Comparison of ENCODE assay signal across 20 mouse cellular contexts in genomic region chr17:82583801-82584200, GRCm38 (mm10).
DNase-seq lines count a peak whose midpoint lies in the region; ATAC-seq and TF ChIP-seq lines count a peak whose summit lies in the region.
"Had no signal": no experiment of that assay in that cellular context is flagged by ENCODE, and none has a peak within 500 bp of the region (broad histone marks: within the 10 kb centered on the region; RNA-seq: fewer than 3 reads in every experiment).

No protein-coding gene starts in this region.

- no peaks in the 10 kb centered on the region for H3K4me1 ChIP-seq in forebrain, embryonic 11.5 days (replicated peaks; ENCODE audit: control insufficient read depth, insufficient read depth, low read length)
- H3K4me1 ChIP-seq in forebrain, embryonic 16.5 days (replicated peaks; ENCODE audit: control insufficient read depth, insufficient read depth, low read length), result no peaks in the 10 kb centered on the region
- no peaks in the 10 kb centered on the region for H3K4me1 ChIP-seq in midbrain, embryonic 13.5 days (replicated peaks)
- H3K4me1 ChIP-seq in midbrain, embryonic 16.5 days (ENCODE audit: control insufficient read depth, insufficient read depth, low read length), result no peaks in the 10 kb centered on the region
- H3K4me1 ChIP-seq in kidney, adult 2 months (ENCODE audit: control insufficient read depth, insufficient read depth, low read length), result no peaks in the 10 kb centered on the region
- H3K4me1 ChIP-seq: embryonic facial prominence, embryonic 10.5 days; embryonic facial prominence, embryonic 12.5 days; forebrain, embryonic 12.5 days had no signal

- no peak for TF ChIP-seq POLR2A in brain, embryonic 14.5 days (IDR thresholded peaks at IDR 0.05; ENCODE audit: borderline replicate concordance, extremely low read depth, insufficient read depth, insufficient read length, poor library complexity, severe bottlenecking)
- no peak for TF ChIP-seq POLR2A in kidney, adult 2 months (IDR thresholded peaks at IDR 0.05; ENCODE audit: low read depth, low read length)

- no peaks in the 10 kb centered on the region for H3K36me3 ChIP-seq in forebrain, embryonic 11.5 days (ENCODE audit: control insufficient read depth, insufficient read depth, low read length)
- H3K36me3 ChIP-seq in forebrain, embryonic 16.5 days (ENCODE audit: control insufficient read depth, insufficient read depth), result no peaks in the 10 kb centered on the region
- H3K36me3 ChIP-seq in midbrain, embryonic 13.5 days, result no peaks in the 10 kb centered on the region
- H3K36me3 ChIP-seq in midbrain, embryonic 16.5 days (ENCODE audit: control insufficient read depth, insufficient read depth, low read length), result no peaks in the 10 kb centered on the region
- H3K36me3 ChIP-seq in kidney, adult 2 months (ENCODE audit: control insufficient read depth, insufficient read depth, low read length), result no peaks in the 10 kb centered on the region
- H3K36me3 ChIP-seq: embryonic facial prominence, embryonic 10.5 days; embryonic facial prominence, embryonic 12.5 days; forebrain, embryonic 12.5 days had no signal

- no peak overlapping the region for H3K9ac ChIP-seq in forebrain, embryonic 11.5 days (ENCODE audit: low read length)
- no peak overlapping the region for H3K9ac ChIP-seq in forebrain, embryonic 16.5 days (replicated peaks; ENCODE audit: low read depth, low read length)
- no peak overlapping the region for H3K9ac ChIP-seq in midbrain, embryonic 13.5 days (replicated peaks)
- no peak overlapping the region for H3K9ac ChIP-seq in midbrain, embryonic 16.5 days (ENCODE audit: low read depth, low read length)
- H3K9ac ChIP-seq: embryonic facial prominence, embryonic 12.5 days; forebrain, embryonic 12.5 days; forebrain, postnatal 0 days had no signal

- H3K4me3 ChIP-seq in forebrain, embryonic 11.5 days (ENCODE audit: low read depth, low read length), result no peak overlapping the region
- H3K4me3 ChIP-seq in forebrain, embryonic 16.5 days (replicated peaks; ENCODE audit: low read length), result no peak overlapping the region
- no peak overlapping the region for H3K4me3 ChIP-seq in midbrain, embryonic 13.5 days (replicated peaks)
- H3K4me3 ChIP-seq in midbrain, embryonic 16.5 days (ENCODE audit: low read depth, low read length), result no peak overlapping the region
- H3K4me3 ChIP-seq in kidney, adult 2 months (ENCODE audit: insufficient read depth, low read depth, low read length), result no peak overlapping the region
- H3K4me3 ChIP-seq: embryonic facial prominence, embryonic 10.5 days; embryonic facial prominence, embryonic 12.5 days; forebrain, embryonic 12.5 days had no signal

- no peak overlapping the region for H3K4me2 ChIP-seq in forebrain, embryonic 11.5 days (ENCODE audit: low read depth, low read length, severe bottlenecking)
- no peak overlapping the region for H3K4me2 ChIP-seq in forebrain, embryonic 16.5 days (ENCODE audit: low read length)
- H3K4me2 ChIP-seq in midbrain, embryonic 13.5 days (replicated peaks), result no peak overlapping the region
- H3K4me2 ChIP-seq in midbrain, embryonic 16.5 days (ENCODE audit: low read length), result no peak overlapping the region
- H3K4me2 ChIP-seq: embryonic facial prominence, embryonic 12.5 days; forebrain, embryonic 12.5 days had no signal

- no peak overlapping the region for H3K27ac ChIP-seq in forebrain, embryonic 11.5 days (ENCODE audit: low read depth, low read length)
- no peak overlapping the region for H3K27ac ChIP-seq in forebrain, embryonic 16.5 days (ENCODE audit: low read length)
- no peak overlapping the region for H3K27ac ChIP-seq in midbrain, embryonic 13.5 days
- no peak overlapping the region for H3K27ac ChIP-seq in midbrain, embryonic 16.5 days (ENCODE audit: low read length)
- H3K27ac ChIP-seq in kidney, adult 2 months (ENCODE audit: insufficient read depth, low read depth, low read length), result no peak overlapping the region
- H3K27ac ChIP-seq: embryonic facial prominence, embryonic 10.5 days; embryonic facial prominence, embryonic 12.5 days; forebrain, embryonic 12.5 days had no signal

- DNase-seq in forebrain, embryonic 11.5 days (ENCODE audit: low spot score), result no peak
- DNase-seq in brain, embryonic 14.5 days (ENCODE audit: low read depth), result peak; percentile 15
- no peak for DNase-seq in kidney, adult 2 months
- DNase-seq: adrenal gland, adult 2 months; adrenal gland, postnatal 10 days; adrenal gland, postnatal 25 days; cerebellum, adult 11-12 months; cerebellum, adult 2 months; cerebellum, adult 9-10 months; cerebellum, postnatal 10 days; cerebellum, postnatal 25 days; embryo, embryonic 11 days; forebrain, postnatal 0 days had no signal

- ATAC-seq in forebrain, embryonic 11.5 days (replicated peaks; ENCODE audit: low FRiP score), result 0 out of 2 replicates have a peak, but pooled peaks have one; percentile 27
- ATAC-seq in forebrain, embryonic 16.5 days, result no peak
- ATAC-seq in midbrain, embryonic 13.5 days, result peak; percentile 62; the same call in 1 of the 2 replicates
- ATAC-seq in midbrain, embryonic 16.5 days, result no peak
- ATAC-seq: forebrain, embryonic 14.5 days; forebrain, postnatal 0 days had no signal

- 63% methylated on average over 2 of the region's 2 CpGs for WGBS in forebrain, embryonic 11.5 days
- WGBS in forebrain, embryonic 16.5 days, result 49% methylated on average over 2 of the region's 2 CpGs
- WGBS in midbrain, embryonic 13.5 days, result 45% methylated on average over 2 of the region's 2 CpGs
- 28% methylated on average over 2 of the region's 2 CpGs for WGBS in midbrain, embryonic 16.5 days
- 61% methylated on average over 2 of the region's 2 CpGs for WGBS in kidney, adult 2 months

- no peak for TF ChIP-seq CTCF in brain, embryonic 14.5 days (IDR thresholded peaks at IDR 0.05; ENCODE audit: borderline replicate concordance, extremely low read depth, insufficient read depth, insufficient read length)
- TF ChIP-seq CTCF in kidney, adult 2 months (conservative IDR thresholded peaks at IDR 0.05; ENCODE audit: insufficient read depth, insufficient read length, low read depth, low read length), result no peak

- no peaks in the 10 kb centered on the region for H3K9me3 ChIP-seq in forebrain, embryonic 11.5 days (ENCODE audit: control insufficient read depth, low read length)
- H3K9me3 ChIP-seq in forebrain, embryonic 16.5 days (ENCODE audit: control insufficient read depth, low read length), result no peaks in the 10 kb centered on the region
- H3K9me3 ChIP-seq in midbrain, embryonic 13.5 days, result no peaks in the 10 kb centered on the region
- H3K9me3 ChIP-seq in midbrain, embryonic 16.5 days (replicated peaks; ENCODE audit: control insufficient read depth, low read length, poor library complexity, severe bottlenecking), result no peaks in the 10 kb centered on the region
- H3K9me3 ChIP-seq: embryonic facial prominence, embryonic 10.5 days; embryonic facial prominence, embryonic 12.5 days; forebrain, embryonic 12.5 days had no signal

- no peaks in the 10 kb centered on the region for H3K27me3 ChIP-seq in forebrain, embryonic 11.5 days (ENCODE audit: control insufficient read depth, insufficient read depth, low read length)
- H3K27me3 ChIP-seq in forebrain, embryonic 16.5 days (replicated peaks; ENCODE audit: control insufficient read depth, insufficient read depth, low read length), result no peaks in the 10 kb centered on the region
- no peaks in the 10 kb centered on the region for H3K27me3 ChIP-seq in midbrain, embryonic 13.5 days
- no peaks in the 10 kb centered on the region for H3K27me3 ChIP-seq in midbrain, embryonic 16.5 days (ENCODE audit: control insufficient read depth, insufficient read depth, low read depth, low read length)
- H3K27me3 ChIP-seq in kidney, adult 2 months (replicated peaks; ENCODE audit: control insufficient read depth, insufficient read depth, low read length), result no peaks in the 10 kb centered on the region
- H3K27me3 ChIP-seq: embryonic facial prominence, embryonic 12.5 days; forebrain, embryonic 12.5 days had no signal

Comparison
In these comparisons a context has a peak if more than half of its experiments do, and no peak if none do; other contexts are left out.
1. ATAC-seq: peak in forebrain, embryonic 11.5 days (single experiment) and midbrain, embryonic 13.5 days (single experiment); none in forebrain, embryonic 16.5 days (single experiment) and midbrain, embryonic 16.5 days (single experiment).